Mouse (Mus musculus): ENCODE results near the gene Coq10b.

DNA sequence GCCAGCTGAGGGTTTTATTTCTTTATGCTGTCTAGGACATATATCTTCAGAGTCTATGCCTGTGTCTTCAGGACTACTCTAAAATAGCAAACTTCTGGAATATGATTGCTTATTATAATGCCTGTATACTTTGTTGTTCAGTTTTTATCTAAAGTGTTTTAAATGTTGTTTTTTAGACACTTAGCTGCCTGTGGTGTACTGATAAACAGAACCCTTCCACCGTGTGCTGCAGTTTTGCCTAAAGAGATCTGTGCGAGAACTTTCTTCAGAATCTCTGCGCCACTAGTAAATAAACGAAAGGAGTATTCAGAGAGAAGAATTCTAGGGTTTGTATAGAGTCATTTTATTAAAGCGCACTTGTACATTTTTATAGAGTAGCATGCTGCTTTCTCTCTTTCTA is 8.5 kb downstream of the Coq10b start:
- TF ChIP-seq GATA1 (IDR thresholded peaks at IDR 0.05; ENCODE audit: borderline replicate concordance, low read length) (no peak), FLI1 (IDR thresholded peaks at IDR 0.05; ENCODE audit: low read length) (no peak)
